Mouse (Mus musculus): ENCODE measurements around the gene Stx1a.

- TF ChIP-seq CTCF (IDR thresholded peaks at IDR 0.05; ENCODE audit: extremely low read depth, insufficient read length, insufficient replicate concordance, low read depth, low read length) (no peak), POLR2A (IDR thresholded peaks at IDR 0.05; ENCODE audit: low read depth, low read length) (no peak)
Observed at GRCm38 (mm10) chr5:134973526-134973925, 49.8 kb upstream of the Stx1a start.
